Mouse (Mus musculus): ENCODE results near the gene Lama4. TPM values are rescaled to one million over a fixed set of nuclear protein-coding genes. Genes with fewer than 3 reads are reported as not detected.

Gene Lama4
- total and polyA plus RNA-seq, 2 experiments from 2014 or later, result 10.4 to 22.6 TPM

DNA sequence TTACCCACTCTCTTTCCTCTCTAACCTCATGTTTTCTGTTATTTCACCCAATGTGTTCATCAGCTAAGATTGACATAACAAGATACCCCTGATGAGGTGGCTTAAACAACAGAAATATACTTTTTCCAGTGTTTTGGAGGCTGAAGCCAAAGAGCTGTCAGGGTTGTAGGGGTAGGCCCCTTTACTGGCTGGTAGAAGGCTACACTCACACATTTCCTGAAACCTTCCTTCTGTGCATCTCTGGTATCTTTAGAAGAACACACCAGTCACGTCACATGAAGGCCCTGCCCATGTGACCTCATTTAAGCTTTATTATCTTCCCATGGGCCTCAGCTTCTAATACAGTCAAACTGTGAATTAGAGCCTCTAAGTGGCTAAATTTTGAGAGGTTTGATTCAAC, 12.9 kb downstream of the Lama4 start:
- WGBS, result 76% methylated on average over 1 of the region's 1 CpGs
- Histone ChIP-seq H3K9me3 (ENCODE audit: low read length) (no peaks in the 10 kb centered on the region), H3K4me1 (ENCODE audit: insufficient read depth) (no peaks in the 10 kb centered on the region), H3K4me2 (ENCODE audit: low read depth) (no peak overlapping the region), H3K27me3 (ENCODE audit: insufficient read depth, low read length) (no peaks in the 10 kb centered on the region), H3K27ac (ENCODE audit: low read depth, low read length) (no peak overlapping the region), H3K36me3 (ENCODE audit: insufficient read depth) (no peaks in the 10 kb centered on the region), H3K4me3 (ENCODE audit: low read depth, low read length) (no peak overlapping the region), H3K9ac (no peak overlapping the region)
- ATAC-seq, result no peak
- no peak for TF ChIP-seq CTCF (IDR thresholded peaks at IDR 0.05; ENCODE audit: low read depth)
- no peak for DNase-seq

DNA sequence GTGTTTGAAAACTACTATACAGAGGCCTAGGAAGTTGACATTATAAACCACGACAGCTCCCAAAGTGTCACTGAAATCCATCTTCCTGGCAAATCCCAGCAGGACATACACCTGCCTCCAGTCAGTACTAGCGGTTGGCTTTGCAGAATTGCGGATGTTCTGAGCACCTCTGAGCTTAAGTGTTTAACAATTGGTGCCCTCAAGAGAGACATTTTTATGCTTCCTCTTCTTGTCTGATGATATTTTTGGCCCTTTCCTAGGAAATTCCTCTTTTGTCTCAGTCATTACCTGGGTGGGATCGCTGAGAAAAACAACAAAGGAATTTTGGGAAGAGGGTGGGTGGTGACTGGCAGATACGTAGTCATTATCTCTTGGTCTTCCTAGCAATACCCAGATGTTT, 14.4 kb downstream of the Lama4 start:
- Histone ChIP-seq H3K36me3 (ENCODE audit: insufficient read depth) (no peaks in the 10 kb centered on the region), H3K27me3 (ENCODE audit: insufficient read depth, low read length) (no peaks in the 10 kb centered on the region), H3K9me3 (ENCODE audit: low read length) (no peaks in the 10 kb centered on the region), H3K4me2 (ENCODE audit: low read depth) (no peak overlapping the region), H3K4me3 (ENCODE audit: low read depth, low read length) (no peak overlapping the region), H3K9ac (no peak overlapping the region), H3K27ac (ENCODE audit: low read depth, low read length) (no peak overlapping the region), H3K4me1 (ENCODE audit: insufficient read depth) (no peaks in the 10 kb centered on the region)
- WGBS, result 83% methylated on average over 5 of the region's 5 CpGs
- no peak for ATAC-seq
- no peak for DNase-seq
- TF ChIP-seq CTCF (IDR thresholded peaks at IDR 0.05; ENCODE audit: low read depth), result no peak

DNA sequence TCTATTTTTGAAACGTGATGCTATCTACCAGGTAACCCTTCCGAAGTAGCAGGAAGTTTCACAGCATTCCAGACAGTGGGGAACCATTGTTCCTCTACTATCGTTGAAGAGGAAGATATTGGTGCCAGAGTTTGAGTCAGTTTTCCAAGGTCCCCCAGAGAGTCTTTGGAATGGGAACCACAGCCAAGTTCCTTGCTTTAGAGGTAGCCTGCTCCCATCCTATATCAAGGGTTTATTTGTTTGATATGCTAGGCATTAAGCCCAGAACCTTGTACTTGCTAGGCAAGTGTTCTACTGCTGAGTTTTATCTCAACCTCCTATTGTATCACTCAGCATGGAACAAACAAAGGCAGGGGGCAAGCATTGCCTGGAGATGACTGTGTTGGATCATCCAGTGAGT, 15.7 kb downstream of the Lama4 start:
- Histone ChIP-seq H3K27me3 (ENCODE audit: insufficient read depth, low read length) (no peaks in the 10 kb centered on the region), H3K9ac (no peak overlapping the region), H3K27ac (ENCODE audit: low read depth, low read length) (no peak overlapping the region), H3K36me3 (ENCODE audit: insufficient read depth) (no peaks in the 10 kb centered on the region), H3K9me3 (ENCODE audit: low read length) (no peaks in the 10 kb centered on the region), H3K4me1 (ENCODE audit: insufficient read depth) (no peaks in the 10 kb centered on the region), H3K4me3 (ENCODE audit: low read depth, low read length) (no peak overlapping the region), H3K4me2 (ENCODE audit: low read depth) (no peak overlapping the region)
- TF ChIP-seq CTCF (IDR thresholded peaks at IDR 0.05; ENCODE audit: low read depth), result no peak
- DNase-seq (no peak), ATAC-seq (no peak)
- WGBS, result 66% methylated on average over 3 of the region's 3 CpGs

DNA sequence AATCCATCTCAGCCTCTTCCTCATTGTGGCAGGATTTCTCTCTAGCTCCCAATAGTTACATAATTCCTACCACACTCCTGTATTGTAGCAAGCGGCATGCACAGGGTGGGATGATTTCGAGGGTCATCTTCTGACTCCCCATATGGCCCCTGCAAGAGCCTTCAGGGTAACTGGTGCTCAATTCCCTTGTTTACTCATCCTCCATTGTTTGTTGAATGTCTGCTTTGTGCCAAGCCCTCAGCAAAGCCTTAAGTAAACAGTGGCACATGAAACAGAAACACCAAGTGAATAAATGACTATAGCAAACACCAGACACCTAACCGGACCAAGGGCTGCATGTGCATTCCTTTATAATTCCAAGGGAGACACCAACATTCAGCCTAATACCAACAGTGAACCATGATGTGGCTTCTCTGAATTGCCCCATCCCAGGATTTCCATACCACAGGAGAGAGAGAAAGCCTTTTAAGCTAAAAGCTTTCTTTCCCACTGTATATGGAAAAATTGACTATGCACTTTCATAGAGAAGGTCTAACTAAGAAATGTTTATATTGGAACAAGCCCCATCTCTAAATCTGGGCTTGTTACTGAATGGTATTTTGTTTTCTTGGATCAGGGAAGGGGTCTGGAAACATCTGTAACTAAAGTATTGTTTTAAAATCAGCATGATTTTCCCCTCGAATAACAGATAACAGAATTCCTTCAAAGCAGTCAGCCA, 19.2 kb downstream of the Lama4 start:
- H3K9me3 ChIP-seq (ENCODE audit: low read length), result no peaks in the 10 kb centered on the region
- no peaks in the 10 kb centered on the region for H3K4me1 ChIP-seq (ENCODE audit: insufficient read depth)
- WGBS, result 78% methylated on average over 4 of the region's 4 CpGs
- no peak for TF ChIP-seq CTCF (IDR thresholded peaks at IDR 0.05; ENCODE audit: low read depth)
- ATAC-seq (no peak), DNase-seq (no peak)
- no peak overlapping the region for H3K4me2 ChIP-seq (ENCODE audit: low read depth)
- no peaks in the 10 kb centered on the region for H3K36me3 ChIP-seq (ENCODE audit: insufficient read depth)
- H3K4me3 ChIP-seq (ENCODE audit: low read depth, low read length), result no peak overlapping the region
- no peak overlapping the region for H3K27ac ChIP-seq (ENCODE audit: low read depth, low read length)
- no peak overlapping the region for H3K9ac ChIP-seq
- H3K27me3 ChIP-seq (ENCODE audit: insufficient read depth, low read length), result no peaks in the 10 kb centered on the region

DNA sequence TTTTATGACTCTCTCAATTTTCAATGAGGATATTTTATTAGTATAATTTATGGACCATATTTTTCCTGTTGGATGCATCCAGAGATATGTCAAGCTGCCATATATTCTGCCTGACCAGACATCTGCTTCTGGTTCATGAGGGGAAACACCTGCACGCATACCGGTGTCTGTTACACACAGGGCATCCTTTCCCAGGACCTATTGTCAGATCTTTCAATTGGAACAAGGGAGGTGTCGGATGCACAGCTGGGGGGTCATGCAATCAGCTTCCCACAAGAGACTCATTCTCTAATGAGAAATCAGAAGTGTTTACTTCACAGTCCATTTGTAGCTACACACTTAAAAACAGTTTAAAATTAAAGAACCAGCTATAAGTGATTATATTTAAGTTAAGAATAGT, 20.7 kb downstream of the Lama4 start:
- no peak for TF ChIP-seq CTCF (IDR thresholded peaks at IDR 0.05; ENCODE audit: low read depth)
- H3K36me3 ChIP-seq (ENCODE audit: insufficient read depth), result no peaks in the 10 kb centered on the region
- H3K9ac ChIP-seq, result no peak overlapping the region
- DNase-seq (no peak), ATAC-seq (no peak)
- no peaks in the 10 kb centered on the region for H3K27me3 ChIP-seq (ENCODE audit: insufficient read depth, low read length)
- H3K4me3 ChIP-seq (ENCODE audit: low read depth, low read length), result no peak overlapping the region
- H3K27ac ChIP-seq (ENCODE audit: low read depth, low read length), result no peak overlapping the region
- no peaks in the 10 kb centered on the region for H3K4me1 ChIP-seq (ENCODE audit: insufficient read depth)
- no peak overlapping the region for H3K4me2 ChIP-seq (ENCODE audit: low read depth)
- WGBS, result 79% methylated on average over 3 of the region's 3 CpGs
- H3K9me3 ChIP-seq (ENCODE audit: low read length), result no peaks in the 10 kb centered on the region

DNA sequence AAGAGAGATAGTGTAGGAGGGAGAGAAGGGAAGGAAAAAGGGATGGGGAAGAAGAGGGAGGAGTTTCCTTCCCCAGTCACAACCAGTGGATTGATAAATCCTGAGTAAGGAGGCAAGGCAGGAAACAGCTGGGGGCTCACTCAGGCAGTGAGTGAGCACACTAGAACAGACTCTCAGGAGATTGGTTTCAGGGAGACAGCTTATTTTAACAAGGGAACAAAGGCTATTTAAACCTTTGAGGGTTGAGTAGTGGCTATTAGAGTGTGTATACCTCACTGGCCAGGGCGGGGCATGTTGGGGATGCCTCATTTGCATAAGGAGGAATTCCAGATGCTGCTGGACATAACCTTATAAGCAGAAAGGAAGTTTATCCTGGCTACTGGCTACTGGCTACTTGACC, 27.5 kb downstream of the Lama4 start:
- no peak for DNase-seq
- Histone ChIP-seq H3K4me1 (ENCODE audit: insufficient read depth) (no peaks in the 10 kb centered on the region), H3K27me3 (ENCODE audit: insufficient read depth, low read length) (no peaks in the 10 kb centered on the region), H3K4me2 (ENCODE audit: low read depth) (no peak overlapping the region), H3K27ac (ENCODE audit: low read depth, low read length) (no peak overlapping the region), H3K36me3 (ENCODE audit: insufficient read depth) (no peaks in the 10 kb centered on the region), H3K9ac (no peak overlapping the region), H3K9me3 (ENCODE audit: low read length) (no peaks in the 10 kb centered on the region), H3K4me3 (ENCODE audit: low read depth, low read length) (no peak overlapping the region)
- no peak for ATAC-seq
- TF ChIP-seq CTCF (IDR thresholded peaks at IDR 0.05; ENCODE audit: low read depth), result no peak
- 88% methylated on average over 1 of the region's 1 CpGs for WGBS

DNA sequence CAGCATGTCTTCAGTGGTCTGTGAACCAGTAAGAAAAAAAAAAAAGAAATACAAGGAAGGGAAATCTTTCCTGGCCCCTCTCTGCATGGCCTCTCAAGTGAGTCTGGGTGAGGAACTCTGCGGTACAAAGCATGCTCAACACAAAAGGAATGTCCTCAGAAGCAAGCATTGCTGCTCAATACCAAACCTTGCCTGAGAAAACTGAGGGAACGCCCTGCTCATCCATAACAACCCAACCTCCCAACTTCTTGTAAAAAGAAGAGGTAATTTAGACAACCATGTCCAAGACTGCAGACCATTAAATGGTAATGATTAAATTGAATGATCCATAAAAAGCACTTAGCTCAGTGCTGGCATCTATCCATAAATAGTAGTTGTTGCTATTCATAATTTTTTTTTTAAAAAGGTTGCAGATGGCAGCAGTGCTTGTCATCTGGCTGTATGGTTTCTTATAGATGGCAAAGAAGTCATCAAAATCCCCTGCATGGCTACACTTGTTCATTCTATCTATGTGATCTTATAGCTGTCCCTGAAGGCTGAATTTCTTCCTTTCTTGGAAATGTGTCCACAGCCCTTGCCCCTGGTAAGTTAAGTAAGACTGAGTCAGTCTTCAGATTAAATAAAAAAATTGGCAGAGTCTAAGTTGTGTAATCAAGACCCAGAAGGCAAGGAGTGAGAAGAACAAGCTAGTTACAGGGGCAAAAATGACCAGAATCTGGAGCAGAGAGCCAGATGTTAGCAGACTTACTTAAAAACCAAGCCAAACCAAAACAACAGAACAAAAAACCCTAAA, 28.5 kb downstream of the Lama4 start:
- ATAC-seq (no peak), DNase-seq (no peak)
- no peaks in the 10 kb centered on the region for H3K9me3 ChIP-seq (ENCODE audit: low read length)
- WGBS, result 88% methylated on average over 2 of the region's 2 CpGs
- no peaks in the 10 kb centered on the region for H3K36me3 ChIP-seq (ENCODE audit: insufficient read depth)
- TF ChIP-seq CTCF (IDR thresholded peaks at IDR 0.05; ENCODE audit: low read depth), result no peak
- no peaks in the 10 kb centered on the region for H3K4me1 ChIP-seq (ENCODE audit: insufficient read depth)
- H3K9ac ChIP-seq, result no peak overlapping the region
- H3K4me2 ChIP-seq (ENCODE audit: low read depth), result no peak overlapping the region
- no peak overlapping the region for H3K27ac ChIP-seq (ENCODE audit: low read depth, low read length)
- no peaks in the 10 kb centered on the region for H3K27me3 ChIP-seq (ENCODE audit: insufficient read depth, low read length)
- no peak overlapping the region for H3K4me3 ChIP-seq (ENCODE audit: low read depth, low read length)

Measured in forebrain, postnatal 0 days (tissue).